Mouse (Mus musculus): ENCODE measurements around the gene Cd300e.
"Not testable (repeated sequence)": the region's sequence is repeated elsewhere in the genome, so short reads cannot be mapped to it uniquely, and the experiment has no call there.

Cd300e gene

GRCm38 (mm10) chr11:115081373-115081772 lies 19.4 kb upstream of the Cd300e start:
- DNase-seq, result no peak

DNA sequence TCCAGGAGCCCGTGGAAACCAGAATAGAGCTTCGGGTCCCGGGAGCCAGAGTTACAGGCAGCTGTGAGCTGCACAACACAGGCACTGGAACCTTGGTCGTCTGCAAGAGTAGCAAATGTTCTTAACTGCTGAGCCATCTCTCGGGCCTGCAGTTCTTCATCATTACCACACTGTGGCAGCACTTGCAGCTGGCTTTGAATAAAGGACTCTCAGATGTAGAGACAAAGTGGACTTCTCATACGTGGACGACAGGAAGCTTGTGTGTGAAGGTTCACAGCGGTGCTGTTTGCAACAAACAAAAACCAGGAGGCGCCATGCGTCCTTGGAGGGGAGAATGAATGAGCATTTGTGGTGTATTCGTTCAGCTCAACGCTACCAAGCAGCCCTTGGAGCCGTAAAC lies 18.9 kb upstream of the Cd300e start:
- DNase-seq, result peak; percentile 53

DNA sequence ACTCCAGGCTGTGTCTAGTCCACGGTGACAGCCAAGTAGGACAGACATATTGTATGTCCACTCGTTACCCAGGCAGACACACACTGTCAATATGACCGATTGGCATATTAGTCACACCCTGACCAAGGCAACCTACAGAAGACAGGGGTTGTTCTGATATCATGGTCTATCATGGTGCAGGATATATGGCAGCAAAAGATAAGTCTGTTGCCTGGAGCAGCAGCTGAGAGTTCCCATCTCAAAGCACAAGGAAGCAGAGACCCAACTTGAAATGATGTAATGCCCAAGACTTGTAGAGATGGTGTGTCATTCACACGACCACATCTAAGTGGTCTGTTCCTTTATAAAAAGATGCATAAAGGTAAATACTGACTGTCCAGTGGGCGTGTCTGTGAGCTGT lies 16.7 kb upstream of the Cd300e start:
- no peak for DNase-seq

- no peak for DNase-seq
These were observed 15.5 kb upstream of the Cd300e start for GRCm38 (mm10) chr11:115077436-115077835.

- no peak for DNase-seq
These were observed 13.9 kb upstream of the Cd300e start for GRCm38 (mm10) chr11:115075859-115076258.

GRCm38 (mm10) chr11:115075407-115075806 lies 13.4 kb upstream of the Cd300e start:
- DNase-seq, result no peak

DNA sequence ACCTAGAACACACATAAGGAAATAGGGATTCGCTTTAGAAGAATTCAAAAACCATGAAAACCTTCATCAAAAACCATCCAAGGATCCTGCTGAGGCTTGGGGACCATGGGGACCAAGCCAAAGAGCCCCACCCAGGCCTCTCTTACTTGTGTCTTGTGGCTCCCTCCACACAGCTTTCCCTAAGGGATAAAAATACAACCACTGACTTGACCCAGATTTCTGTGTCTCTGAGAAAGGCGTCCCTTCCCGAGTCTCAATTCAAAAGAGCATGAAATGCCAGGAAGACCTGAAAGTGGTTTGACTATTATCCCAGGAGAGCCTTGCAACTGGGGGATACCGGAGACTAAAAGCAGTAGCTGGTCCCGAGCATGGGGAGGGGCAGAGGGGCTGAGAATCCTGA lies 11.0 kb upstream of the Cd300e start:
- no peak for DNase-seq

- peak; percentile 55 for DNase-seq
These were observed 9.8 kb upstream of the Cd300e start for GRCm38 (mm10) chr11:115071631-115072294.

DNA sequence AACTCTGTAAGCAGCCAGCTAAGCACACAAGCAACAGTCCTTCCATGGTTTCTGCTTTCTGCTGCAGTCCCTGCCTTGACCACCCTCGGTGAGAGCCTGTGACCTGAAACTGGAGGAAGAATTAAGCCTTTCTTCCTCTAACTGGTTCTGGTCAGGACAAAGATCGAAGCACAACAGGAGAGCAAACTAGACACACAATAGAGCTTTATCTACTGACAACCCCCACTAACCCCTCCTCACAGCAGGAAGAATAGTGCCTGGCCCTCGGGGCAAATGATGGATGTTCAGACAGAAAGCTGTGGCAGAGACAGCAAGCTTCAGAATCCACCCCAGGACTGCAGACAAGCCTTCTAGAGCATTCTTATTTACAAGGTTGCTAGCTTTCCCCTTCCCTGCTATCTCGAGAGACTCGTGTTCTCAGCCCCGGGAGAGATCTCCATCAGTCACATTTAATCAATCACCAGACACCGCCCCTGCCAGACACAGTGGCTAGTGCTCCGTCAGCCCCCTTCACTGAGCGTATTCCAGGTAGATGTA lies 9.1 kb upstream of the Cd300e start:
- no peak for DNase-seq

DNA sequence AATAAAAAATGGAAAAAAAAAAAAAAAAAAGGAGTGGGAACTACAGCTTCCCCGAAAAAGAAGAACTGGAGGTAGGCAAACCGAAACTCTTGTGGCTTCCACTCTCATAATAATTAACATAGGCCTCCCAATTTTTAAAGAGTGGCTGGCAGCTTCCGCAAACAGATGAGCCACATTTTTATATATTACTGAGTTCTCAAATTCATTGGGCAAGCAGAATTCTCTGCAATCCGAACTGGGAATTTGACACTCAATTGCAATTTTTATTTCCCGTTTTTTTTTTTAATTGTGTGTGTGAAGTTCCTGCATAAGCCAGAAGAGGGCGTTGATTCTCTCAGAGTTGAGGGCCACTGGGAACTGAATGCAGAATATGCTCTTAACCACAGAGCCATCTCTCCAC lies 4.8 kb upstream of the Cd300e start:
- no peak for DNase-seq

- no peak for DNase-seq
These were observed 2.2 kb downstream of the Cd300e start for GRCm38 (mm10) chr11:115059797-115060196.

DNA sequence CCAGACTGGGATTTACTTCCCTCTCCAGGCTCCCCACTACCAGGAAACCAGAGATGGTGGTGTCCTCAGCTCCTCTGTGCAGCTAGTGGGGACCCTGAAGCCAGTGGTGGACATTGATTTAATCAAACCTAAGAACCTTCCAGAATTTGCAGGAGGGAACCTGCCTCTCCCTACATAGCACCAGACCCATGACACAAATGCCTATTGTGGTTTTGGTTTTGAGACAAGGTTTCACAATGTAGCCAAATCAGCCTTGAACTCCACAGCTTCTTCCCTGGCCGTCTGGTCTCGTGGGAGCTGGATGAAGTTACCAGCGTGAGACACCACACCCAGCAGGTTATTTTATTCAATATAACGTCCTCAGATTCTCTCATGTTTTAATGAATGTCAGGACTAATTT lies 3.3 kb downstream of the Cd300e start:
- DNase-seq, result no peak

DNA sequence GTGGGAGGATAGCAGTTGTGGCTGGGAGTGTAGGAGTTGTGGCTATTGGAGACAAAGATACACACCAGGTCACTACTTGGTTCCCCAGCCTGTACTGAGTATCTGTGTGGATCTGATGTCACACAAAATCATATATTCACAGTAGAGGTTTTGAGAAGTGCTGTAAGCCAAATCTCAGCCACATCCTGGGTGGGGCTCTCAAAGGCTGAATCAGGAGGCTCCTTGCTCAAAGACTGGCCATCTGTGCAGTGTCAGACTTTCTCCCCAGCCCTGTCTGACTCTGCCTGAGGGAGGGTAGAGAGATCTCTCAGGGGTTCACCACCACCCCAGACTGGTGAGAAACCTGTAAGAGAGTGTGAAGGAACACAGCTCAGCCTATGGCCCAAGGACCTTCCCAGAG lies 7.4 kb downstream of the Cd300e start:
- DNase-seq, result no peak

- no peak for DNase-seq
These were observed 9.0 kb downstream of the Cd300e start for GRCm38 (mm10) chr11:115052991-115053390.

DNA sequence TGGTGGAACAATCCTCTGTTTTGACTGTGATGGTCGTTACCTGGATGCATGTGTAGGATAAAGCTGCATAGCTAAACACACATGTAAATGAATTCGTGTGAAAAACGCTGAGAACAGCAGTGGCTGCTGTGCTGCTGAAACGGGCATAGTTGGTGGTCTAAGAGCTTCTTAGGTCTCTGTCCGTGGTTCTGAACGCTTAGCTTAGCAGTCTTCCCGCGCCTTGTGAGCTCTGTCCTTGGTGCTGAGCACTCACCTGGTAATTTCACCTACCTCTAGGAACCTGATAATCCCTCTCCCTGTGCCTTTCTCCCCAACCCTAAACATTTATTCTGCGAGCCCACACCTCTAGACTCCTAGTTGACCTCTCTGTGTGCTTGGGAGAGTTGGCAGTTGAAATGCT lies 9.8 kb downstream of the Cd300e start:
- peak; percentile 66 for DNase-seq

DNA sequence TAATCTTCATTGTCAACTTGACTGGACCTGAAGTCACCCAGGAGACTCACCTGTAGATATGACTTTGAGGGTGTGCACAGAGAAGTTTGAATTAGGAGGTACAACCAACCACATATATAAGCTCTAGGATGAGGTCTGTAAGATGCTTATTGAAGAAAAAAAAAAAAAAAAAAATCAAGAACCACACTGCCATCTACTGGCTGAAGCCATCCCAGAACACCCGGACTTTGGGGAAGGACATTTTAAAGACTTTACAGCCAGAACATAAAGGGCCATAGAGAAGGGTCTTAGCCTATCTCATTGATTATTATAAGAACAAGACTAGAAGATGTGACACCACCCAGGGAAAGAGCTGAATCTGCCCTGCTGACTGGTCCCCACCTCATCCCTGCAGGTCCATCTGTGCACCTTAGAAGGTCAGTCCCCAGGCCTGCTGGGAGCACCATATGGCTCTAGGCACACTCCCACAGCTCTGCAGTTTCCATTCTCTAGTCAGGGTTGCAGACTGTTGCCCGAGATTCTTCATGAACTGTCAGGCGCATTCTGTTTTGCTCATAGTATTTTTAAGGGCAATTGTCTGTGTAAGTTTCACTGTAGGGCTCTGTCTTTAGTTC lies 12.6 kb downstream of the Cd300e start:
- DNase-seq, result no peak

GRCm38 (mm10) chr11:115048259-115048658 lies 13.7 kb downstream of the Cd300e start, which contains the start of gene Cd300ld3:
TSS of gene Cd300ld3 (minus strand) at chr11:115048409.
- no peak for DNase-seq

DNA sequence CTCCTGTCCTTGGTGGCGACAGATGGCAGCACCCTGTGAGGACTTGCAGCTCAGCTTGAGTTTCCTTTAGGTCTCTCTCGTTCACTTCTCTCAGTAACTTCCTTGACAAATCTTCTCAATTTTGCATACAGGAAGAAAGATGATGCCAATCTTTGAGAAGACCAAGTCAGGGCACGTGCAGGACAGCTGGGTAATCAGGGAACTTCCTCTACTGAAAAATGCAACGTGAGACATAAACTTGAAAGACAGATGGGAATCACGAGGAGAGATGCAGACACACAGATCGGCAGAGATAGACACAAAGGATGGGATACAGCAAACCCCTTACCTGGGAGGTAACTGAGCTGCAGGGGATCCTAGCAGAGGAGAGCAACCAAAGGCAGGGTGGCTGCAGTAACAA lies 24.3 kb downstream of the Cd300e start, which contains the start of gene Cd300ld5:
Gene Cd300ld5, minus strand, starts transcription at position 101 of the 400 bp plus-strand sequence.
- not testable (repeated sequence) for DNase-seq

DNA sequence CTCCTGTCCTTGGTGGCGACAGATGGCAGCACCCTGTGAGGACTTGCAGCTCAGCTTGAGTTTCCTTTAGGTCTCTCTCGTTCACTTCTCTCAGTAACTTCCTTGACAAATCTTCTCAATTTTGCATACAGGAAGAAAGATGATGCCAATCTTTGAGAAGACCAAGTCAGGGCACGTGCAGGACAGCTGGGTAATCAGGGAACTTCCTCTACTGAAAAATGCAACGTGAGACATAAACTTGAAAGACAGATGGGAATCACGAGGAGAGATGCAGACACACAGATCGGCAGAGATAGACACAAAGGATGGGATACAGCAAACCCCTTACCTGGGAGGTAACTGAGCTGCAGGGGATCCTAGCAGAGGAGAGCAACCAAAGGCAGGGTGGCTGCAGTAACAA lies 35.1 kb downstream of the Cd300e start, which contains the start of gene Cd300ld4:
Gene Cd300ld4, minus strand, starts transcription at position 101 of the 400 bp plus-strand sequence.
- DNase-seq, result not testable (repeated sequence)

DNA sequence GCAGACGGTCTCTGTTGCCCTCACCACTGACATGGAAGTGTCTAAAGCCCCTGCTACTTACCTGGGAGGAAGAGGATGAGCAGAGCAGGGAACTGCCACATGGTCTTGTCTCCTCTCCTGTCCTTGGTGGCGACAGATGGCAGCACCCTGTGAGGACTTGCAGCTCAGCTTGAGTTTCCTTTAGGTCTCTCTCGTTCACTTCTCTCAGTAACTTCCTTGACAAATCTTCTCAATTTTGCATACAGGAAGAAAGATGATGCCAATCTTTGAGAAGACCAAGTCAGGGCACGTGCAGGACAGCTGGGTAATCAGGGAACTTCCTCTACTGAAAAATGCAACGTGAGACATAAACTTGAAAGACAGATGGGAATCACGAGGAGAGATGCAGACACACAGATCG lies 45.9 kb downstream of the Cd300e start, which contains the start of gene Cd300ld2:
Gene Cd300ld2, minus strand, starts transcription at position 101 of the 400 bp plus-strand sequence.
- not testable (repeated sequence) for DNase-seq

GRCm38 (mm10) chr11:115004070-115004469 lies 57.9 kb downstream of the Cd300e start:
- DNase-seq, result no peak

Measured in kidney, postnatal 14 days (tissue).